Mouse (Mus musculus): ENCODE data around the gene P2rx6. TPM values are rescaled to one million over a fixed set of nuclear protein-coding genes. Genes with fewer than 3 reads are reported as not detected.
"Not testable (repeated sequence)": the region's sequence is repeated elsewhere in the genome, so short reads cannot be mapped to it uniquely, and the experiment has no call there.

The P2rx6 gene
- total and polyA plus RNA-seq, 3 experiments: 0.78 to 2.9 (median 0.89) TPM

DNA sequence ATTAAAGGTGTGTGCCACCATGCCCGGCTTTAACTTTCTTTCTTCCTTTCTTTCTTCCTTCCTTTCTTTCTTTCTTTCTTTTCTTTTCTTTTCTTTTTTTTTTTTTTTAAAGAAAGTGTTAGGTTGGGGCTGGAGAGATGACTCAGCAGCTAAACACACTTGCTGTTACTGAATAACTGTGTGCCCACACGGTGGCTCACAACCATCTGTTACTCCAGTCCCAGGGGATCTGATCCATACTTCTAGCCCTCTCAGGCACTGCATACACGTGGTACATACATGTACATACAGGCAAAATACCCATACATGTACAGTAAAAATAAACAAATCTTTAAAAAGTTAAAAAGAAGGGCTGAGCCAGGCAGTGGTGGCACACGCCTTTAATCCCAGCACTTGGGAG, 49.7 kb downstream of the P2rx6 start:
- no peak for DNase-seq
- Histone ChIP-seq H3K36me3 (ENCODE audit: control insufficient read depth, insufficient read depth, low read length) (no peaks in the 10 kb centered on the region), H3K27ac (no peak overlapping the region), H3K4me1 (ENCODE audit: control insufficient read depth, insufficient read depth, low read length) (no peaks in the 10 kb centered on the region), H3K79me2 (replicated peaks; ENCODE audit: control insufficient read depth, insufficient read depth, low read length) (no peaks in the 10 kb centered on the region), H3K4me3 (no peak overlapping the region), H3K27me3 (ENCODE audit: control insufficient read depth, insufficient read depth, low read length) (no peaks in the 10 kb centered on the region), H3K9ac (ENCODE audit: low read depth, low read length) (no peak overlapping the region)
- 63% methylated on average over 4 of the region's 4 CpGs for WGBS
- no peak for TF ChIP-seq EP300 (IDR thresholded peaks at IDR 0.05; ENCODE audit: insufficient read depth, low read depth, low read length)
- TF ChIP-seq POLR2A (IDR thresholded peaks at IDR 0.05; ENCODE audit: insufficient read depth, low read depth, low read length): no peak
- TF ChIP-seq CTCF (IDR thresholded peaks at IDR 0.05): no peak
- intact Hi-C loops (cut with DNase I): no loop called here

GRCm38 (mm10) chr16:17614740-17615139, 53.1 kb downstream of the P2rx6 start:
- 81% methylated on average over 6 of the region's 6 CpGs for WGBS
- not testable (repeated sequence) for H3K4me3 ChIP-seq; H3K36me3 ChIP-seq (ENCODE audit: control insufficient read depth, insufficient read depth, low read length); H3K27ac ChIP-seq; H3K79me2 ChIP-seq (replicated peaks; ENCODE audit: control insufficient read depth, insufficient read depth, low read length); DNase-seq; H3K27me3 ChIP-seq (ENCODE audit: control insufficient read depth, insufficient read depth, low read length); H3K4me1 ChIP-seq (ENCODE audit: control insufficient read depth, insufficient read depth, low read length); H3K9ac ChIP-seq (ENCODE audit: low read depth, low read length)
- peak; percentile 75 for TF ChIP-seq CTCF (IDR thresholded peaks at IDR 0.05)
- intact Hi-C loops (cut with DNase I): loop anchor here (1.0 to 5.0 kb wide), 3 partner anchors 56 to 212 kb away; no protein-coding TSS in a partner anchor

DNA sequence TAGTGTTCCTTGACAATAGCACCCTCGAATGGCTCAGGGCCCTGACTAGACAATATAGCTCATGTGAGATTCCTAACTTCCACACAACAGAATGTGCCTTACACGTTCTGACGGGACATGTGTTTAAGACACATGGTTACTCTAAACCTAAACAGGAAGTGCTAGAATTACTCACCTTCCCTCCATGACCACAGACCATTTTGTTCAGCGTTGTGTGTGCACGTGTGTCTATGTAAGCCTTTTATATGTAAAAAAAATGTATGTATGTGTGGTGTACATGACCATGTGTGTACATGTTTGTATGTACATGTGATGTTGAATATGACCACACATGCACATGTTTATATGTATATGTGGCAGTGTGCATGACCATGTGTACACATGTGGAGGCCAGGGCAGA, 54.5 kb downstream of the P2rx6 start:
- intact Hi-C loops (cut with DNase I): loop anchor here (5.0 kb wide), 1 partner anchor 111 kb away; no protein-coding TSS in a partner anchor
- WGBS: 73% methylated on average over 5 of the region's 5 CpGs
- H3K9ac ChIP-seq (ENCODE audit: low read depth, low read length): no peak overlapping the region

DNA sequence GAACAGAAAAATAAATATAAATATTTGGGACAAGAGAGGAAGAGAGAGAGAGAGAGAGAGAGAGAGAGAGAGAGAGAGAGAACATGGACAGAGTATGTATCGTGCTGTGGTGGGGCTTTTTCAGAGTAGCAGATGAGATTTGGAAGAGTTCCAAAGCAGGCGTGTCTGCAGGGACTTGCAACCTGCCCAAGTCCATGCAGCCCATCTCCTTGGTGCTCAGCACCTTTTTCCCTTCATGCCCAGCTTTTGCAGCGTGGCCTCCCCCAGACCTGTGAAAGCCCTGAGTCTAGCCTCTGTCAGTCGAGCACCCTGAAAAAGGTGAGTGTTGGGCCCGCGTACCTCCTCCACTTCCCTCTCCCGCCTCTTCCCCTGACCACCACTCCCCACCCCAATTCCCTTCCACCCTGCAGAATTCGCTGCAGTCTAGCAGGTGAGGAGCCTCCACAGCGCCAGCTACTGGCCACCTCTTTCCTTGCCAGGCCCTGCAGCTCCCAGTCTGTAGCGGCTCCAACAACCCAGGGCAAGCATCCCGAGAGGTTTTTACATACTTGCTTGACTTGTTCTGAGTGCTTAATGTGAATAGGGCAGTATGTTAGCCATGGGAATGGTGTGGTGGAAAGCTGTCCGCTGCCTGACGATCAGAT, 56.4 kb downstream of the P2rx6 start:
- Histone ChIP-seq H3K79me2 (replicated peaks; ENCODE audit: control insufficient read depth, insufficient read depth, low read length) (no peaks in the 10 kb centered on the region), H3K4me3 (no peak overlapping the region), H3K36me3 (ENCODE audit: control insufficient read depth, insufficient read depth, low read length) (no peaks in the 10 kb centered on the region), H3K27ac (no peak overlapping the region), H3K4me1 (ENCODE audit: control insufficient read depth, insufficient read depth, low read length) (no peaks in the 10 kb centered on the region), H3K9ac (ENCODE audit: low read depth, low read length) (no peak overlapping the region), H3K27me3 (ENCODE audit: control insufficient read depth, insufficient read depth, low read length) (no peaks in the 10 kb centered on the region)
- TF ChIP-seq EP300 (IDR thresholded peaks at IDR 0.05; ENCODE audit: insufficient read depth, low read depth, low read length): no peak
- no peak for TF ChIP-seq POLR2A (IDR thresholded peaks at IDR 0.05; ENCODE audit: insufficient read depth, low read depth, low read length)
- TF ChIP-seq CTCF (IDR thresholded peaks at IDR 0.05): peak; percentile 70
- intact Hi-C loops (cut with DNase I): loop anchor here (5.0 kb wide), 1 partner anchor 109 kb away; no protein-coding TSS in a partner anchor
- 16% methylated on average over 13 of the region's 13 CpGs for WGBS
- DNase-seq: peak; percentile 34 to 46

More for the DNA sequence above, 54.5 kb downstream of the P2rx6 start:
- no peak for TF ChIP-seq EP300 (IDR thresholded peaks at IDR 0.05; ENCODE audit: insufficient read depth, low read depth, low read length)
- no peak for TF ChIP-seq CTCF (IDR thresholded peaks at IDR 0.05)
- no peak for TF ChIP-seq POLR2A (IDR thresholded peaks at IDR 0.05; ENCODE audit: insufficient read depth, low read depth, low read length)
- no peaks in the 10 kb centered on the region for H3K79me2 ChIP-seq (replicated peaks; ENCODE audit: control insufficient read depth, insufficient read depth, low read length)
- DNase-seq: no peak
- H3K36me3 ChIP-seq (ENCODE audit: control insufficient read depth, insufficient read depth, low read length): no peaks in the 10 kb centered on the region
- H3K27me3 ChIP-seq (ENCODE audit: control insufficient read depth, insufficient read depth, low read length): no peaks in the 10 kb centered on the region
- H3K27ac ChIP-seq: no peak overlapping the region
- H3K4me3 ChIP-seq: no peak overlapping the region
- no peaks in the 10 kb centered on the region for H3K4me1 ChIP-seq (ENCODE audit: control insufficient read depth, insufficient read depth, low read length)

GRCm38 (mm10) chr16:17619198-17620105, 57.8 kb downstream of the P2rx6 start, which contains the start of gene Smpd4:
Gene Smpd4, plus strand, starts transcription at chr16:17619354.
- intact Hi-C loops (cut with DNase I): loop anchor here (5.0 kb wide), 1 partner anchor 108 kb away; no protein-coding TSS in a partner anchor
- H3K36me3 ChIP-seq (ENCODE audit: control insufficient read depth, insufficient read depth, low read length): no peaks in the 10 kb centered on the region
- peak within 1 kb of the TSS; percentile 36 for H3K27ac ChIP-seq
- H3K27me3 ChIP-seq (ENCODE audit: control insufficient read depth, insufficient read depth, low read length): no peaks in the 10 kb centered on the region
- H3K4me1 ChIP-seq (ENCODE audit: control insufficient read depth, insufficient read depth, low read length): no peaks in the 10 kb centered on the region
- H3K79me2 ChIP-seq (replicated peaks; ENCODE audit: control insufficient read depth, insufficient read depth, low read length): no peaks in the 10 kb centered on the region
- H3K4me3 ChIP-seq: peak within 1 kb of the TSS; percentile 99
- WGBS: 2% methylated on average over 60 of the region's 60 CpGs
- H3K9ac ChIP-seq (ENCODE audit: low read depth, low read length): peak within 1 kb of the TSS; percentile 86
- peak; percentile 88 to 96 for DNase-seq
- TF ChIP-seq POLR2A (IDR thresholded peaks at IDR 0.05; ENCODE audit: insufficient read depth, low read depth, low read length): 0 out of 2 replicates have a peak, but pooled peaks have one; percentile 23
- no peak for TF ChIP-seq EP300 (IDR thresholded peaks at IDR 0.05; ENCODE audit: insufficient read depth, low read depth, low read length)

DNA sequence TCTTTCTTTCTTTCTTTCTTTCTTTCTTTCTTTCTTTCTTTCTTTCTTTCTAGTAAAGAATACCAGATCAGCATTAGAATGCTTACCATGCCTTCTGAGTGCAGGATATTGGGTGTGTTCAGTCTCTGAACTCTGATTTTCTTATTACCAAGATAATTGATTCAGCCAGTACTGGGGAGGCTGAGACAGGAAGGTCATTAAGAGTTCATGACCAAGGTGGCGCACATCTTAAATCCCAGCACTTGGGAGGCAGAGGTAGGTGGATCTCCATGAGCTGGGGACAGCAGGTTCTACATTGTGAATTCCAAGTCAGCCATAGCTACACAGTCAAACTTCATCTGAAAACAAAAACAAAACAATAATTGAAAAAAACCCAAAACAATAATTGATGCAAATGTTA, 60.3 kb downstream of the P2rx6 start:
- DNase-seq: no peak
- no peak overlapping the region for H3K4me3 ChIP-seq
- intact Hi-C loops (cut with DNase I): no loop called here
- no peaks in the 10 kb centered on the region for H3K79me2 ChIP-seq (replicated peaks; ENCODE audit: control insufficient read depth, insufficient read depth, low read length)
- no peak for TF ChIP-seq POLR2A (IDR thresholded peaks at IDR 0.05; ENCODE audit: insufficient read depth, low read depth, low read length)
- H3K9ac ChIP-seq (ENCODE audit: low read depth, low read length): no peak overlapping the region
- 76% methylated on average over 1 of the region's 1 CpGs for WGBS
- H3K4me1 ChIP-seq (ENCODE audit: control insufficient read depth, insufficient read depth, low read length): no peaks in the 10 kb centered on the region
- H3K27me3 ChIP-seq (ENCODE audit: control insufficient read depth, insufficient read depth, low read length): no peaks in the 10 kb centered on the region
- H3K36me3 ChIP-seq (ENCODE audit: control insufficient read depth, insufficient read depth, low read length): no peaks in the 10 kb centered on the region
- no peak overlapping the region for H3K27ac ChIP-seq
